Comparison of ENCODE assay signal across 25 mouse cellular contexts in genomic region chr4:26342346-26342745, GRCm38 (mm10). TPM values are rescaled to one million over a fixed set of nuclear protein-coding genes. Genes with fewer than 3 reads are reported as not detected.
DNase-seq lines count a peak whose midpoint lies in the region; ATAC-seq lines count a peak whose summit lies in the region.
"Had no signal": no experiment of that assay in that cellular context is flagged by ENCODE, and none has a peak within 500 bp of the region (broad histone marks: within the 10 kb centered on the region; RNA-seq: fewer than 3 reads in every experiment).

No protein-coding gene starts in this region.

- no peaks in the 10 kb centered on the region for H3K27me3 ChIP-seq in heart, embryonic 11.5 days (ENCODE audit: control insufficient read depth, insufficient read depth, low read length)
- no peaks in the 10 kb centered on the region for H3K27me3 ChIP-seq in hindbrain, embryonic 13.5 days
- H3K27me3 ChIP-seq: forebrain, embryonic 13.5 days; heart, embryonic 13.5 days; hindbrain, embryonic 15.5 days had no signal

- H3K9me3 ChIP-seq in heart, embryonic 11.5 days (replicated peaks; ENCODE audit: control insufficient read depth, low read length): no peaks in the 10 kb centered on the region
- no peaks in the 10 kb centered on the region for H3K9me3 ChIP-seq in hindbrain, embryonic 13.5 days
- H3K9me3 ChIP-seq: forebrain, embryonic 10.5 days; forebrain, embryonic 13.5 days; heart, embryonic 13.5 days; hindbrain, embryonic 15.5 days had no signal

- DNase-seq in CD4-positive, CD25-positive, alpha-beta regulatory T cell, adult 2 months (ENCODE audit: low read depth, low spot score): peak; percentile 29
- peak; percentile 15 for DNase-seq in thymus, postnatal 0 days (ENCODE audit: low spot score)
- DNase-seq in thymus, postnatal 10 days (ENCODE audit: low spot score in 2 of 2): no peak
- peak; percentile 43 for DNase-seq in naive thymus-derived CD4-positive, alpha-beta T cell, adult 2 months (ENCODE audit: low read depth)
- DNase-seq: adrenal gland, adult 8-10 months; adrenal gland, postnatal 25 days; cerebellum, adult 11-12 months; cerebellum, adult 8-10 months; cerebellum, postnatal 10 days; cerebellum, postnatal 36 days; embryo, embryonic 11 days; gastrocnemius, postnatal 14 days; heart, adult 18-20 months; heart, postnatal 14 days; heart, postnatal 4 days had no signal

- H3K9ac ChIP-seq in heart, embryonic 11.5 days (ENCODE audit: low read depth, low read length): no peak overlapping the region
- H3K9ac ChIP-seq in hindbrain, embryonic 13.5 days: no peak overlapping the region
- H3K9ac ChIP-seq: forebrain, embryonic 13.5 days; heart, embryonic 13.5 days; hindbrain, embryonic 15.5 days had no signal

- H3K4me3 ChIP-seq in heart, embryonic 11.5 days (ENCODE audit: low read depth, low read length): no peak overlapping the region
- no peak overlapping the region for H3K4me3 ChIP-seq in hindbrain, embryonic 13.5 days
- H3K4me3 ChIP-seq: forebrain, embryonic 10.5 days; forebrain, embryonic 13.5 days; heart, embryonic 13.5 days; hindbrain, embryonic 15.5 days had no signal

- no peak for ATAC-seq in CD4-positive, CD25-positive, alpha-beta regulatory T cell, adult 4 months
- ATAC-seq in heart, embryonic 11.5 days (replicated peaks; ENCODE audit: insufficient number of reproducible peaks, low FRiP score, low TSS enrichment): no peak
- ATAC-seq in hindbrain, embryonic 13.5 days (ENCODE audit: low FRiP score): no peak
- ATAC-seq in granulocyte monocyte progenitor cell, adult 5-6 weeks (replicated peaks; ENCODE audit: poor library complexity, severe bottlenecking): no peak
- ATAC-seq: activated CD4-positive, CD25-positive, alpha-beta regulatory T cell, adult 4 months; forebrain, embryonic 13.5 days; forebrain, embryonic 16.5 days had no signal

- no peaks in the 10 kb centered on the region for H3K4me1 ChIP-seq in heart, embryonic 11.5 days (ENCODE audit: control insufficient read depth, insufficient read depth, low read length)
- H3K4me1 ChIP-seq in hindbrain, embryonic 13.5 days (replicated peaks): peaks cover 26% of the 10 kb centered on the region

- no peak overlapping the region for H3K4me2 ChIP-seq in heart, embryonic 11.5 days
- no peak overlapping the region for H3K4me2 ChIP-seq in hindbrain, embryonic 13.5 days
- H3K4me2 ChIP-seq: forebrain, embryonic 13.5 days; heart, embryonic 13.5 days; hindbrain, embryonic 15.5 days had no signal

- no peak overlapping the region for H3K27ac ChIP-seq in heart, embryonic 11.5 days (ENCODE audit: low read depth, low read length)
- no peak overlapping the region for H3K27ac ChIP-seq in hindbrain, embryonic 13.5 days
- H3K27ac ChIP-seq: forebrain, embryonic 10.5 days; forebrain, embryonic 13.5 days; heart, embryonic 13.5 days; hindbrain, embryonic 15.5 days had no signal

- H3K36me3 ChIP-seq in heart, embryonic 11.5 days (ENCODE audit: control insufficient read depth, insufficient read depth, low read length): 0 out of 2 replicates have a peak, but pooled peaks cover 3% of the 10 kb centered on the region
- no peaks in the 10 kb centered on the region for H3K36me3 ChIP-seq in hindbrain, embryonic 13.5 days
- H3K36me3 ChIP-seq: hindbrain, embryonic 15.5 days had no signal

RNA-seq across cellular contexts. Expression of gene Manea, which starts 4.3 kb away (rescaled TPM):
- polyA plus RNA-seq in CD4-positive, CD25-positive, alpha-beta regulatory T cell, adult 4 months (2017; shearing (Covaris generic)): 1 to 10 TPM; 6.2 to 9.6 TPM
- polyA plus RNA-seq in thymus, postnatal 0 days (2015; fragmentation: Nextera tagmentation; extraction: Ambion mirVana): 6.4 and 6.8 TPM in 2 replicates
- polyA plus RNA-seq in heart, embryonic 11.5 days (2014; fragmentation: Nextera tagmentation; extraction: Ambion mirVana): 15.9 and 23.0 TPM in 2 replicates
- polyA plus RNA-seq in hindbrain, embryonic 13.5 days (2015; fragmentation: Nextera tagmentation; extraction: Ambion mirVana): 16.7 and 17.4 TPM in 2 replicates
- 14.4 and 16.7 TPM in 2 replicates for total RNA-seq in granulocyte monocyte progenitor cell, adult 5-6 weeks (2014; fragmentation: Nextera tagmentation)
- 11.1 and 20.6 TPM in 2 replicates for total RNA-seq in granulocyte monocyte progenitor cell, adult 5-6 weeks (2017)

Comparison
In these comparisons a context has a peak if more than half of its experiments do, and no peak if none do; other contexts are left out.
1. DNase-seq: peak in CD4-positive, CD25-positive, alpha-beta regulatory T cell, adult 2 months (single experiment), thymus, postnatal 0 days (single experiment) and naive thymus-derived CD4-positive, alpha-beta T cell, adult 2 months (single experiment); none in thymus, postnatal 10 days (0 of 2).